8 mouse cellular contexts compared by ENCODE assay signal in the genomic region with DNA sequence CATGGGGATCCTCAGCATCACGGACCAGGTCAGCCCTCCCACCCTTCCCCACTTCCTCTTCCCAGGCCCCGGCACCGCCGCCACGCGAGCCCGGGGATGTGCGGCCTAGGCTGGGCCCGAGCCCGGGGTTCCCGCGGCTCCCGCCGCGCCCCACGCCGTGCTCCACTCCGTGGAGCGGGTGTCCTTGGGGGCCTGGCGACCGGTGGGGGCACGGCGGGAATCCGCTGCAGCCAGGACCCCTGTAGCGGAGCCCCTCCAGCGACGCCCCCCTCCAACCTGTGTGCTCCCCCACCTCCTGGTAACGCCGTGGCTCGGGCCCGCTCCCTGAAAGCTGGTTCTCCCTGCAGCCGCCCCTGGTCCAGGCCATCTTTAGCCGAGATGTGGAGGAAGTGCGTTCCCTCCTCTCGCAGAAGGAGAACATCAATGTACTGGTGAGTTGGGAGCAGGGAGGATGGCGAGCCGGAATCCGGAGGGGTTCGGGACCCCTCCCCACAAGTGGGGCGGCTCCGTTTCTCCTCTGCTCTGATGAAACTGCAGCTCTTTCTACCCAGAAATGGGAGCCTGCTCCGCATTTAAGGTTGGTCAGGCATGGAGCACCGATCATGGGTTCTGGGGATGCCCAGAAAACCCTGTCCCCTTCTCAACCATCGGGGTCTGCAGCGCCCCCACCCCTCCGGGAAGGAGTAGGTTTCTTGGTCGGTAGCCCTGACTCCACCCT. TPM values are rescaled to one million over a fixed set of nuclear protein-coding genes. Genes with fewer than 3 reads are reported as not detected.
DNase-seq lines count a peak whose midpoint lies in the region; ATAC-seq and TF ChIP-seq lines count a peak whose summit lies in the region.

No protein-coding gene starts in this region.

- intact Hi-C loops in heart, adult 2 months (cut with DNase I) = loop anchor here (2.0 to 5.0 kb wide), 2 partner anchors 40 to 81 kb away; a partner anchor contains a TSS
- intact Hi-C loops in heart, postnatal 25 days (cut with DNase I) = loop anchor here (1.0 kb wide), 1 partner anchor 32 kb away; no protein-coding TSS in a partner anchor

- TF ChIP-seq CTCF in heart, adult 2 months (IDR thresholded peaks at IDR 0.05) = no peak

- WGBS in heart, adult 2 months = under 1% methylated on average over 46 of the region's 47 CpGs
- 0% methylated on average over 43 of the region's 47 CpGs for WGBS in heart, embryonic 16.5 days
- WGBS in liver, embryonic 12.5 days (ENCODE audit: insufficient replicate concordance) = under 1% methylated on average over 43 of the region's 47 CpGs
- WGBS in neural tube, embryonic 13.5 days = 1% methylated on average over 40 of the region's 47 CpGs

- H3K4me2 ChIP-seq in heart, embryonic 16.5 days (ENCODE audit: low read depth, low read length) = peak overlapping the region; percentile 93
- peak overlapping the region; percentile 96 for H3K4me2 ChIP-seq in liver, embryonic 12.5 days
- peak overlapping the region; percentile 79 for H3K4me2 ChIP-seq in neural tube, embryonic 13.5 days

- TF ChIP-seq EP300 in heart, adult 2 months (IDR thresholded peaks at IDR 0.05; ENCODE audit: insufficient read depth, low read depth, low read length) = no peak

- ATAC-seq in heart, embryonic 16.5 days (replicated peaks; ENCODE audit: extremely low read depth, insufficient read depth, low FRiP score) = peak; percentile 43
- peak; percentile 72 for ATAC-seq in liver, embryonic 12.5 days
- ATAC-seq in neural tube, embryonic 13.5 days (ENCODE audit: low read depth) = peak; percentile 75

- TF ChIP-seq POLR2A in heart, adult 2 months (IDR thresholded peaks at IDR 0.05; ENCODE audit: insufficient read depth, low read depth, low read length) = no peak

- H3K79me2 ChIP-seq in heart, adult 2 months (replicated peaks; ENCODE audit: control insufficient read depth, insufficient read depth, low read length) = no peaks in the 10 kb centered on the region

- H3K9ac ChIP-seq in heart, adult 2 months (ENCODE audit: low read depth, low read length) = peak overlapping the region; percentile 98
- peak overlapping the region; percentile 99 for H3K9ac ChIP-seq in heart, embryonic 16.5 days (ENCODE audit: low read length)
- H3K9ac ChIP-seq in liver, embryonic 12.5 days = peak overlapping the region; percentile 93
- peak overlapping the region; percentile 100 for H3K9ac ChIP-seq in neural tube, embryonic 13.5 days

- H3K36me3 ChIP-seq in heart, adult 2 months (ENCODE audit: control insufficient read depth, insufficient read depth, low read length) = peaks cover 6% of the 10 kb centered on the region; the same call in 1 of the 2 replicates
- H3K36me3 ChIP-seq in heart, embryonic 16.5 days (ENCODE audit: control insufficient read depth, insufficient read depth) = peaks cover 27% of the 10 kb centered on the region
- peaks cover 42% of the 10 kb centered on the region for H3K36me3 ChIP-seq in liver, embryonic 12.5 days
- peaks cover 41% of the 10 kb centered on the region for H3K36me3 ChIP-seq in neural tube, embryonic 13.5 days

- no peak for DNase-seq in heart, adult 2 months
- DNase-seq in heart, postnatal 25 days (ENCODE audit: low spot score) = no peak
- peak; percentile 40 for DNase-seq in ES-CJ7 (ENCODE audit: low read depth, low spot score)
- peak; percentile 83 for DNase-seq in embryo, embryonic 10.5 days (ENCODE audit: low spot score)
- DNase-seq in thymus, postnatal 4 days = peak; percentile 70

- peak overlapping the region; percentile 89 for H3K4me3 ChIP-seq in heart, adult 2 months
- H3K4me3 ChIP-seq in heart, embryonic 16.5 days (ENCODE audit: low read length) = peak overlapping the region; percentile 95
- H3K4me3 ChIP-seq in liver, embryonic 12.5 days = peak overlapping the region; percentile 89
- peak overlapping the region; percentile 96 for H3K4me3 ChIP-seq in neural tube, embryonic 13.5 days

- H3K27ac ChIP-seq in heart, adult 2 months = peak overlapping the region; percentile 90
- H3K27ac ChIP-seq in heart, embryonic 16.5 days (ENCODE audit: low read length) = peak overlapping the region; percentile 93
- H3K27ac ChIP-seq in liver, embryonic 12.5 days = peak overlapping the region; percentile 82
- peak overlapping the region; percentile 98 for H3K27ac ChIP-seq in neural tube, embryonic 13.5 days (replicated peaks)

- H3K27me3 ChIP-seq in heart, adult 2 months (ENCODE audit: control insufficient read depth, insufficient read depth, low read length) = no peaks in the 10 kb centered on the region
- no peaks in the 10 kb centered on the region for H3K27me3 ChIP-seq in heart, embryonic 16.5 days (ENCODE audit: control insufficient read depth, insufficient read depth, low read length)
- H3K27me3 ChIP-seq in liver, embryonic 12.5 days (replicated peaks) = no peaks in the 10 kb centered on the region
- H3K27me3 ChIP-seq in neural tube, embryonic 13.5 days = no peaks in the 10 kb centered on the region

- peaks cover 4% of the 10 kb centered on the region for H3K9me3 ChIP-seq in heart, embryonic 16.5 days (replicated peaks; ENCODE audit: control insufficient read depth, low read length)
- no peaks in the 10 kb centered on the region for H3K9me3 ChIP-seq in liver, embryonic 12.5 days (replicated peaks)
- H3K9me3 ChIP-seq in neural tube, embryonic 13.5 days = no peaks in the 10 kb centered on the region

- peaks cover 12% of the 10 kb centered on the region for H3K4me1 ChIP-seq in heart, adult 2 months (ENCODE audit: control insufficient read depth, insufficient read depth, low read length)
- peaks cover 18% of the 10 kb centered on the region for H3K4me1 ChIP-seq in heart, embryonic 16.5 days (ENCODE audit: control insufficient read depth, insufficient read depth, low read length)
- H3K4me1 ChIP-seq in liver, embryonic 12.5 days = peaks cover 62% of the 10 kb centered on the region
- H3K4me1 ChIP-seq in neural tube, embryonic 13.5 days (replicated peaks) = peaks cover 27% of the 10 kb centered on the region

RNA-seq across cellular contexts. Expression of a gene that starts 0.5 kb away (rescaled TPM):
- 10 to 100 TPM; 41.8 to 47.5 TPM for total RNA-seq in heart, adult 2 months (2021)
- polyA plus RNA-seq in heart, adult 2 months (2012; rRNA removed) = 29.2 and 34.6 TPM in 2 replicates
- 10 to 100 TPM; 43.7 to 51.0 TPM for total RNA-seq in heart, postnatal 25 days (2021)
- 8.1 and 8.5 TPM in 2 replicates for polyA plus RNA-seq in heart, embryonic 16.5 days (2015; fragmentation: Nextera tagmentation; extraction: Ambion mirVana)
- 9.3 TPM in 2 replicates for polyA plus RNA-seq in liver, embryonic 12.5 days (2016; fragmentation: Nextera tagmentation; extraction: Ambion mirVana)
- 9.5 and 12.1 TPM in 2 replicates for polyA plus RNA-seq in neural tube, embryonic 13.5 days (2015; fragmentation: Nextera tagmentation; extraction: Ambion mirVana)

RNA-seq across cellular contexts. Expression of a gene that starts 8.6 kb away (rescaled TPM):
- total RNA-seq in heart, adult 2 months (2021) = 100 to 1,000 TPM; 332 to 391 TPM
- 356 and 500 TPM in 2 replicates for polyA plus RNA-seq in heart, adult 2 months (2012; rRNA removed)
- 100 to 1,000 TPM; 272 to 314 TPM for total RNA-seq in heart, postnatal 25 days (2021)
- polyA plus RNA-seq in heart, embryonic 16.5 days (2015; fragmentation: Nextera tagmentation; extraction: Ambion mirVana) = 13.4 and 19.4 TPM in 2 replicates
- 8.7 and 8.9 TPM in 2 replicates for polyA plus RNA-seq in liver, embryonic 12.5 days (2016; fragmentation: Nextera tagmentation; extraction: Ambion mirVana)
- polyA plus RNA-seq in neural tube, embryonic 13.5 days (2015; fragmentation: Nextera tagmentation; extraction: Ambion mirVana) = 34.9 and 41.0 TPM in 2 replicates

RNA-seq across cellular contexts. Expression of a gene that starts 23.6 kb away (rescaled TPM):
- total RNA-seq in heart, adult 2 months (2021) = not detected
- not detected in 2 replicates for polyA plus RNA-seq in heart, adult 2 months (2012; rRNA removed)
- not detected for total RNA-seq in heart, postnatal 25 days (2021)
- 0.41 TPM in 1 of 2 replicates, not detected in the other for polyA plus RNA-seq in heart, embryonic 16.5 days (2015; fragmentation: Nextera tagmentation; extraction: Ambion mirVana)
- polyA plus RNA-seq in liver, embryonic 12.5 days (2016; fragmentation: Nextera tagmentation; extraction: Ambion mirVana) = 22.7 and 23.0 TPM in 2 replicates
- not detected in 2 replicates for polyA plus RNA-seq in neural tube, embryonic 13.5 days (2015; fragmentation: Nextera tagmentation; extraction: Ambion mirVana)

RNA-seq across cellular contexts. Expression of a gene that starts 33.9 kb away (rescaled TPM):
- 10 to 100 TPM; 45.2 to 48.2 TPM for total RNA-seq in heart, adult 2 months (2021)
- 25.0 and 25.1 TPM in 2 replicates for polyA plus RNA-seq in heart, adult 2 months (2012; rRNA removed)
- 10 to 100 TPM; 44.4 to 46.8 TPM for total RNA-seq in heart, postnatal 25 days (2021)
- 55.9 and 60.4 TPM in 2 replicates for polyA plus RNA-seq in heart, embryonic 16.5 days (2015; fragmentation: Nextera tagmentation; extraction: Ambion mirVana)
- 64.1 and 66.1 TPM in 2 replicates for polyA plus RNA-seq in liver, embryonic 12.5 days (2016; fragmentation: Nextera tagmentation; extraction: Ambion mirVana)
- 124 and 129 TPM in 2 replicates for polyA plus RNA-seq in neural tube, embryonic 13.5 days (2015; fragmentation: Nextera tagmentation; extraction: Ambion mirVana)

RNA-seq across cellular contexts. Expression of a gene that starts 34.1 kb away (rescaled TPM):
- total RNA-seq in heart, adult 2 months (2021) = 10 to 100 TPM; 15.8 to 16.9 TPM
- 12.5 and 17.8 TPM in 2 replicates for polyA plus RNA-seq in heart, adult 2 months (2012; rRNA removed)
- total RNA-seq in heart, postnatal 25 days (2021) = 10 to 100 TPM; 16.0 to 16.5 TPM
- 29.9 and 31.7 TPM in 2 replicates for polyA plus RNA-seq in heart, embryonic 16.5 days (2015; fragmentation: Nextera tagmentation; extraction: Ambion mirVana)
- 14.2 and 14.8 TPM in 2 replicates for polyA plus RNA-seq in liver, embryonic 12.5 days (2016; fragmentation: Nextera tagmentation; extraction: Ambion mirVana)
- polyA plus RNA-seq in neural tube, embryonic 13.5 days (2015; fragmentation: Nextera tagmentation; extraction: Ambion mirVana) = 73.4 and 74.3 TPM in 2 replicates

Comparison
In these comparisons a context has a peak if more than half of its experiments do, and no peak if none do; other contexts are left out.
1. DNase-seq: peak in ES-CJ7 (single experiment), embryo, embryonic 10.5 days (single experiment) and thymus, postnatal 4 days (single experiment); none in heart, adult 2 months (0 of 2) and heart, postnatal 25 days (single experiment).
2. RNA of a gene that starts 23.6 kb away (polyA plus RNA-seq): 22.7 to 23.0 TPM in liver, embryonic 12.5 days; 0.41 TPM in heart, embryonic 16.5 days, not detected in neural tube, embryonic 13.5 days and not detected in heart, adult 2 months; every median in the first group is over 10 times any median in the second.
3. Peak in every context shown above with its lines, with median percentiles within 50 percentile points of each other: H3K27ac ChIP-seq, H3K4me3 ChIP-seq, H3K9ac ChIP-seq, ATAC-seq and H3K4me2 ChIP-seq.